In genomic region chr14:29999475-29999811, GRCm38 (mm10) we compare ENCODE assay signal across 29 mouse cellular contexts. TPM values are rescaled to one million over a fixed set of nuclear protein-coding genes. Genes with fewer than 3 reads are reported as not detected.
DNase-seq lines count a peak whose midpoint lies in the region; ATAC-seq and TF ChIP-seq lines count a peak whose summit lies in the region.
"Had no signal": no experiment of that assay in that cellular context is flagged by ENCODE, and none has a peak within 500 bp of the region (broad histone marks: within the 10 kb centered on the region; RNA-seq: fewer than 3 reads in every experiment).

No protein-coding gene starts in this region.

- H3K36me3 ChIP-seq in liver, adult 2 months (ENCODE audit: control insufficient read depth, insufficient read depth, low read length) = peaks cover 6% of the 10 kb centered on the region; the same call in 1 of the 2 replicates
- H3K36me3 ChIP-seq in CH12.LX (replicated peaks in 1 of 2; ENCODE audit: control insufficient read depth in 1 of 2, insufficient read depth in 1 of 2, low read length in 1 of 2) = peaks cover 17 to 38% of the 10 kb centered on the region in 2 experiments
- peaks cover 5% of the 10 kb centered on the region; the same call in 1 of the 2 replicates for H3K36me3 ChIP-seq in intestine, embryonic 15.5 days
- peaks cover 15% of the 10 kb centered on the region for H3K36me3 ChIP-seq in liver, postnatal 0 days (replicated peaks; ENCODE audit: insufficient read depth, low read length)
- H3K36me3 ChIP-seq in thymus, adult 2 months (ENCODE audit: control insufficient read depth, insufficient read depth, low read length) = peaks cover 25% of the 10 kb centered on the region

- H3K27me3 ChIP-seq in liver, adult 2 months (ENCODE audit: control insufficient read depth, insufficient read depth, low read length) = no peaks in the 10 kb centered on the region
- H3K27me3 ChIP-seq in CH12.LX (replicated peaks) = no peaks in the 10 kb centered on the region
- no peaks in the 10 kb centered on the region for H3K27me3 ChIP-seq in intestine, embryonic 15.5 days (replicated peaks)
- H3K27me3 ChIP-seq in liver, postnatal 0 days (ENCODE audit: insufficient read depth, low read length) = no peaks in the 10 kb centered on the region
- no peaks in the 10 kb centered on the region for H3K27me3 ChIP-seq in thymus, adult 2 months (ENCODE audit: control insufficient read depth, insufficient read depth, low read length)

- WGBS in liver, adult 2 months = 13% methylated on average over 3 of the region's 3 CpGs
- WGBS in intestine, embryonic 15.5 days = 70% methylated on average over 3 of the region's 3 CpGs
- WGBS in liver, postnatal 0 days (ENCODE audit: insufficient replicate concordance) = 51% methylated on average over 3 of the region's 3 CpGs
- 87% methylated on average over 3 of the region's 3 CpGs for WGBS in thymus, adult 2 months

- no peaks in the 10 kb centered on the region for H3K79me2 ChIP-seq in liver, adult 2 months (ENCODE audit: control insufficient read depth, insufficient read depth, low read length)
- H3K79me2 ChIP-seq in CH12.LX (replicated peaks; ENCODE audit: control insufficient read depth, extremely low read depth, insufficient read depth, poor library complexity, severe bottlenecking) = no peaks in the 10 kb centered on the region

- dilution Hi-C loops in CH12.LX (cut with MboI; ENCODE audit: extremely low pct_ligation_motif_present, extremely low pct_unique_long_range_greater_than_20kb, low sequenced_read_pairs) = no loop called here

- peak overlapping the region; percentile 66 for H3K27ac ChIP-seq in liver, adult 2 months (replicated peaks; ENCODE audit: insufficient read depth, low read depth, low read length)
- peak overlapping the region; percentile 59 for H3K27ac ChIP-seq in CH12.LX (ENCODE audit: insufficient read depth, low read depth)
- H3K27ac ChIP-seq in intestine, embryonic 15.5 days = no peak overlapping the region
- peak overlapping the region; percentile 85 for H3K27ac ChIP-seq in liver, postnatal 0 days (ENCODE audit: low read depth)
- no peak overlapping the region for H3K27ac ChIP-seq in thymus, adult 2 months (ENCODE audit: control insufficient read depth, insufficient read depth, low read length)
- H3K27ac ChIP-seq: forebrain, embryonic 10.5 days; forebrain, embryonic 13.5 days; gastrocnemius, adult 2 months; heart, adult 2 months; heart, embryonic 10.5 days; heart, embryonic 13.5 days; hindbrain, embryonic 14.5 days had no signal

- in situ Hi-C loops in CH12.LX (cut with MboI; ENCODE audit: low pct_ligation_motif_present, low pct_unique_long_range_greater_than_20kb, low sequenced_read_pairs) = no loop called here

- peaks cover 38% of the 10 kb centered on the region for H3K4me1 ChIP-seq in liver, adult 2 months (ENCODE audit: control insufficient read depth, insufficient read depth, low read length)
- peaks cover 10 to 44% of the 10 kb centered on the region in 2 experiments for H3K4me1 ChIP-seq in CH12.LX (ENCODE audit: control insufficient read depth in 1 of 2, insufficient read depth in 2 of 2)
- 0 out of 2 replicates have a peak, but pooled peaks cover 12% of the 10 kb centered on the region for H3K4me1 ChIP-seq in intestine, embryonic 15.5 days (replicated peaks)
- peaks cover 24% of the 10 kb centered on the region for H3K4me1 ChIP-seq in liver, postnatal 0 days (ENCODE audit: insufficient read depth)
- H3K4me1 ChIP-seq in thymus, adult 2 months (replicated peaks; ENCODE audit: control insufficient read depth, insufficient read depth, low read length) = peaks cover 20% of the 10 kb centered on the region; the same call in 1 of the 2 replicates
- H3K4me1 ChIP-seq: forebrain, embryonic 10.5 days; forebrain, embryonic 13.5 days had no signal

- no peak for TF ChIP-seq EP300 in CH12.LX (IDR thresholded peaks at IDR 0.05; ENCODE audit: low read length)
- no peak for TF ChIP-seq EP300 in liver, postnatal 0 days (IDR thresholded peaks at IDR 0.05; ENCODE audit: low read depth)

- DNase-seq in liver, adult 2 months (ENCODE audit: extremely low read depth, low read depth, low spot score) = peak; percentile 85
- DNase-seq in liver (no peak), CH12.LX (ENCODE audit: extremely low read depth) (no peak)
- DNase-seq in liver, postnatal 0 days = peak; percentile 40
- DNase-seq in frontal cortex, postnatal 25 days (ENCODE audit: low spot score in 2 of 2) = no peak
- no peak for DNase-seq in thymus, adult 2 months
- no peak for DNase-seq in gastrocnemius, postnatal 10 days
- DNase-seq: adrenal gland, adult 8-10 months; adrenal gland, postnatal 25 days; cerebellum, adult 11-12 months; cerebellum, adult 8-10 months; cerebellum, postnatal 10 days; cerebellum, postnatal 36 days; embryo, embryonic 11 days; gastrocnemius, adult 2 months; gastrocnemius, postnatal 25 days; heart, adult 2 months; heart, postnatal 14 days; heart, postnatal 4 days had no signal

- ATAC-seq in intestine, embryonic 15.5 days = peak; percentile 35
- peak; percentile 51 for ATAC-seq in liver, postnatal 0 days
- ATAC-seq: activated CD4-positive, CD25-positive, alpha-beta regulatory T cell, adult 4 months; forebrain, embryonic 13.5 days had no signal

- H3K9me3 ChIP-seq in CH12.LX (replicated peaks; ENCODE audit: low read length) = no peaks in the 10 kb centered on the region
- H3K9me3 ChIP-seq in intestine, embryonic 15.5 days = no peaks in the 10 kb centered on the region
- no peaks in the 10 kb centered on the region for H3K9me3 ChIP-seq in liver, postnatal 0 days (ENCODE audit: low read length)
- H3K9me3 ChIP-seq: forebrain, embryonic 10.5 days; forebrain, embryonic 13.5 days; G1E; heart, embryonic 10.5 days; heart, embryonic 13.5 days had no signal

- TF ChIP-seq RAD21 in CH12.LX (IDR thresholded peaks at IDR 0.05; ENCODE audit: low read depth, low read length) = no peak

- peak overlapping the region; percentile 82 for H3K4me2 ChIP-seq in CH12.LX (ENCODE audit: insufficient read depth, low read depth, poor library complexity, severe bottlenecking)
- H3K4me2 ChIP-seq in intestine, embryonic 15.5 days (replicated peaks) = no peak overlapping the region
- H3K4me2 ChIP-seq in liver, postnatal 0 days (ENCODE audit: low read depth, low read length) = no peak overlapping the region
- H3K4me2 ChIP-seq: forebrain, embryonic 13.5 days; heart, embryonic 13.5 days; hindbrain, embryonic 14.5 days had no signal

- H3K9ac ChIP-seq in liver, adult 2 months (ENCODE audit: low read depth, low read length) = 0 out of 2 replicates have a peak overlapping the region, but pooled peaks have one; percentile 6
- H3K9ac ChIP-seq in CH12.LX (ENCODE audit: insufficient read depth, low read depth) = peak overlapping the region; percentile 37; the same call in 1 of the 2 replicates
- no peak overlapping the region for H3K9ac ChIP-seq in intestine, embryonic 15.5 days
- no peak overlapping the region for H3K9ac ChIP-seq in liver, postnatal 0 days (replicated peaks)
- H3K9ac ChIP-seq: forebrain, embryonic 13.5 days; heart, embryonic 13.5 days; hindbrain, embryonic 14.5 days had no signal

- TF ChIP-seq POLR2A in liver, adult 2 months (IDR thresholded peaks at IDR 0.05; ENCODE audit: extremely low read depth, insufficient read depth, low read length) = no peak
- TF ChIP-seq POLR2A in CH12.LX (IDR thresholded peaks at IDR 0.05; ENCODE audit: low read depth, low read length) = no peak
- TF ChIP-seq POLR2A in thymus, adult 2 months (IDR thresholded peaks at IDR 0.05; ENCODE audit: control insufficient read depth, extremely low read depth, insufficient read depth, low read length, poor library complexity) = no peak

- TF ChIP-seq CTCF in liver, adult 2 months (IDR thresholded peaks at IDR 0.05; ENCODE audit: low read depth, low read length) = no peak
- no peak for TF ChIP-seq CTCF in CH12.LX (conservative IDR thresholded peaks at IDR 0.05 in 1 of 2, IDR thresholded peaks at IDR 0.05 in 1 of 2; ENCODE audit: low read depth in 2 of 2, low read length in 2 of 2)
- TF ChIP-seq CTCF in liver, postnatal 0 days (IDR thresholded peaks at IDR 0.05; ENCODE audit: low read depth) = no peak
- no peak for TF ChIP-seq CTCF in thymus, adult 2 months (IDR thresholded peaks at IDR 0.05; ENCODE audit: borderline replicate concordance, control insufficient read depth, extremely low read depth, insufficient read depth, low read length, poor library complexity)

- H3K4me3 ChIP-seq in liver, adult 2 months (ENCODE audit: insufficient read depth, low read depth, low read length) = no peak overlapping the region
- peak overlapping the region; percentile 31 to 67 (median 58) for H3K4me3 ChIP-seq in CH12.LX (replicated peaks in 1 of 3; ENCODE audit: low read depth in 2 of 3, low read length in 2 of 3, poor library complexity in 1 of 3)
- H3K4me3 ChIP-seq in intestine, embryonic 15.5 days (replicated peaks) = no peak overlapping the region
- H3K4me3 ChIP-seq in liver, postnatal 0 days (ENCODE audit: low read depth, low read length) = no peak overlapping the region
- H3K4me3 ChIP-seq in thymus, adult 2 months (ENCODE audit: control insufficient read depth, insufficient read depth, low read length) = no peak overlapping the region
- H3K4me3 ChIP-seq: forebrain, embryonic 10.5 days; forebrain, embryonic 13.5 days; gastrocnemius, adult 2 months; heart, adult 2 months; heart, embryonic 10.5 days; heart, embryonic 13.5 days had no signal

RNA-seq across cellular contexts. Expression of gene Il17rb, which starts 9.3 kb away (rescaled TPM):
- total RNA-seq in liver, adult 2 months (2014; rRNA removed) = 7.7 and 11.5 TPM in 2 replicates
- polyA plus RNA-seq in liver, adult 2 months (2012; rRNA removed) = 3.1 and 8.2 TPM in 2 replicates
- total RNA-seq in CH12.LX (2012; rRNA removed) (4.3 and 6.7 TPM in 2 replicates), CH12.LX (2014; rRNA removed) (3.3 and 5.0 TPM in 2 replicates)
- 9.5 and 12.9 TPM in 2 replicates for polyA plus RNA-seq in CH12.LX (2012; ENCODE audit: insufficient read length, low read depth)
- polyA plus RNA-seq in intestine, embryonic 15.5 days (2015; fragmentation: Nextera tagmentation; extraction: Ambion mirVana) = 0.74 and 0.76 TPM in 2 replicates
- 6.2 and 7.1 TPM in 2 replicates for polyA plus RNA-seq in liver, postnatal 0 days (2015; fragmentation: Nextera tagmentation; extraction: Ambion mirVana)
- polyA plus RNA-seq in thymus, adult 2 months (2012; rRNA removed) = 50.9 and 57.3 TPM in 2 replicates
- under 1 TPM in 1 of 2 experiments, not detected in 1; 0.16 TPM for total RNA-seq in gastrocnemius, postnatal 10 days (2021)
- total RNA-seq: gastrocnemius, adult 2 months; heart, adult 2 months had no signal
- polyA plus RNA-seq: G1E had no signal

RNA-seq across cellular contexts. Expression of gene Chdh, which starts 9.4 kb away (rescaled TPM):
- 48.1 and 73.5 TPM in 2 replicates for total RNA-seq in liver, adult 2 months (2014; rRNA removed)
- polyA plus RNA-seq in liver, adult 2 months (2012; rRNA removed) = 66.2 and 75.5 TPM in 2 replicates
- total RNA-seq in CH12.LX (2012; rRNA removed) (not detected in 2 replicates), CH12.LX (2014; rRNA removed) (not detected in 2 replicates)
- polyA plus RNA-seq in CH12.LX (2012; ENCODE audit: insufficient read length, low read depth) = not detected in 2 replicates
- 1.3 and 1.5 TPM in 2 replicates for polyA plus RNA-seq in intestine, embryonic 15.5 days (2015; fragmentation: Nextera tagmentation; extraction: Ambion mirVana)
- polyA plus RNA-seq in liver, postnatal 0 days (2015; fragmentation: Nextera tagmentation; extraction: Ambion mirVana) = 4.5 and 6.2 TPM in 2 replicates
- 51.3 and 59.5 TPM in 2 replicates for polyA plus RNA-seq in thymus, adult 2 months (2012; rRNA removed)
- under 1 TPM; 0.35 to 0.41 TPM for total RNA-seq in gastrocnemius, postnatal 10 days (2021)
- polyA plus RNA-seq: embryonic facial prominence, embryonic 11.5 days; forebrain, embryonic 10.5 days; G1E; hindbrain, embryonic 11.5 days had no signal

RNA-seq across cellular contexts. Expression of gene Actr8, which starts 21.3 kb away (rescaled TPM):
- 35.6 and 37.3 TPM in 2 replicates for total RNA-seq in liver, adult 2 months (2014; rRNA removed)
- 10.5 and 11.3 TPM in 2 replicates for polyA plus RNA-seq in liver, adult 2 months (2012; rRNA removed)
- total RNA-seq in CH12.LX (2012; rRNA removed) (33.7 and 34.3 TPM in 2 replicates), CH12.LX (2014; rRNA removed) (32.8 and 33.4 TPM in 2 replicates)
- 26.7 and 32.0 TPM in 2 replicates for polyA plus RNA-seq in CH12.LX (2012; ENCODE audit: insufficient read length, low read depth)
- 51.9 and 55.7 TPM in 2 replicates for polyA plus RNA-seq in intestine, embryonic 15.5 days (2015; fragmentation: Nextera tagmentation; extraction: Ambion mirVana)
- polyA plus RNA-seq in liver, postnatal 0 days (2015; fragmentation: Nextera tagmentation; extraction: Ambion mirVana) = 15.0 and 15.6 TPM in 2 replicates
- 27.8 and 30.2 TPM in 2 replicates for polyA plus RNA-seq in thymus, adult 2 months (2012; rRNA removed)
- 10 to 100 TPM; 29.7 to 34.0 TPM for total RNA-seq in gastrocnemius, postnatal 10 days (2021)

RNA-seq across cellular contexts. Expression of gene Selenok, which starts 31.3 kb away (rescaled TPM):
- 91.5 and 106 TPM in 2 replicates for total RNA-seq in liver, adult 2 months (2014; rRNA removed)
- 35.8 and 40.8 TPM in 2 replicates for polyA plus RNA-seq in liver, adult 2 months (2012; rRNA removed)
- 48.5 and 59.6 TPM in 2 replicates for total RNA-seq in CH12.LX (2012; rRNA removed)
- 83.7 and 88.8 TPM in 2 replicates for total RNA-seq in CH12.LX (2014; rRNA removed)
- polyA plus RNA-seq in CH12.LX (2012; ENCODE audit: insufficient read length, low read depth) = 63.0 and 71.9 TPM in 2 replicates
- 255 and 267 TPM in 2 replicates for polyA plus RNA-seq in intestine, embryonic 15.5 days (2015; fragmentation: Nextera tagmentation; extraction: Ambion mirVana)
- polyA plus RNA-seq in liver, postnatal 0 days (2015; fragmentation: Nextera tagmentation; extraction: Ambion mirVana) = 150 and 157 TPM in 2 replicates
- polyA plus RNA-seq in thymus, adult 2 months (2012; rRNA removed) = 28.5 and 32.5 TPM in 2 replicates
- total RNA-seq in gastrocnemius, postnatal 10 days (2021) = 10 to 100 TPM; 58.3 to 58.5 TPM

Comparison
In these comparisons a context has a peak if more than half of its experiments do, and no peak if none do; other contexts are left out.
1. DNase-seq: peak in liver, adult 2 months (single experiment) and liver, postnatal 0 days (single experiment); none in liver (single experiment), CH12.LX (single experiment), frontal cortex, postnatal 25 days (0 of 2), thymus, adult 2 months (single experiment) and gastrocnemius, postnatal 10 days (single experiment).
2. H3K9ac ChIP-seq: peak in liver, adult 2 months (single experiment) and CH12.LX (single experiment); none in intestine, embryonic 15.5 days (single experiment) and liver, postnatal 0 days (single experiment).
3. H3K27ac ChIP-seq: peak in liver, adult 2 months (single experiment), CH12.LX (single experiment) and liver, postnatal 0 days (single experiment); none in intestine, embryonic 15.5 days (single experiment) and thymus, adult 2 months (single experiment).
4. H3K4me3 ChIP-seq: peak in CH12.LX (3 of 3); none in liver, adult 2 months (single experiment), intestine, embryonic 15.5 days (single experiment), liver, postnatal 0 days (single experiment) and thymus, adult 2 months (single experiment).